Mouse (Mus musculus): ENCODE data around the gene Runx1. TPM values are rescaled to one million over a fixed set of nuclear protein-coding genes. Genes with fewer than 3 reads are reported as not detected.

Gene Runx1
- polyA plus RNA-seq, 1 experiment from 2014 or later = 0.30 TPM

DNA sequence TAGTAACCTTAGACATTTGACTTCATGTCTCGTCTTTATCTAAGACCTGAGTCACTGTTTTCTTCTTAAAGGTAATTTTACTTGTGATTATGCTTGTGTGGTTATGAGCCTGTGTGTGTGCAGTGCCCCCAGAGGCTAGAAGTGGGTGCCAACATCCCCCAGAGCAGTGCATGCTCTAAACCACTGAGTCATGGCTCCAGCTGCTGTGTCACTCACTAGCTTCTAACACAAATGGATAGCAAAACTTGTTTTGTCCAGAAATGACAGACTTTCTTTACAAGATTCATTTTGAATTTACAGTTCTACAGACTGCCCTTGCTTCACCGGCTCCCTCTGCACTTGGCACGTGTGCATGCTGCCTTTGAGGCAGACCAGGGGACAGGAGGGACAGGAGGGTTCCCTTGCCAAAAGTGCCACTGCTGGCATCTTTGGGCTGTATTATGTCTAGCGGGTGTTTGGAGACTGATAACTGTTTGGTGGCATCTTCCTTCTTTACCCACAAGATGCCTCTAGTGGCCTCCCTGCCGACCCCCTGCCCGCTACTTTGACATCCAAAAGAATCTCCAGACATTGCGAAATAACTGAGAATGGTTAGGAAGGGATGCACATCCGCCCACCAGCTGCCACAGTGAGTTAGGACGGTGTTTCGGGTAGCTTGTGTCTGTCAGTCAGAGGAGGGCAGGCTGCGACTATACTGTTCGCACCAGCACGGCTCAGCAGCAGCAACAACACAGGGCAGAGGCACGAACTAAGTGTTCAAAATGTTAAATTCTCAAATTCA lies 217.6 kb downstream of the Runx1 start:
- H3K4me3 ChIP-seq = no peak overlapping the region
- peak overlapping the region; percentile 41 for H3K4me2 ChIP-seq
- 0 out of 2 replicates have a peak, but pooled peaks have one; percentile 31 for ATAC-seq
- no peaks in the 10 kb centered on the region for H3K36me3 ChIP-seq (ENCODE audit: poor library complexity, severe bottlenecking)
- 20% methylated on average over 14 of the region's 14 CpGs for WGBS
- no peaks in the 10 kb centered on the region for H3K9me3 ChIP-seq (replicated peaks)
- H3K27me3 ChIP-seq = peaks cover 89% of the 10 kb centered on the region
- H3K4me1 ChIP-seq = peaks cover 46% of the 10 kb centered on the region
- H3K27ac ChIP-seq = 0 out of 2 replicates have a peak overlapping the region, but pooled peaks have one; percentile 3
- H3K9ac ChIP-seq = no peak overlapping the region

DNA sequence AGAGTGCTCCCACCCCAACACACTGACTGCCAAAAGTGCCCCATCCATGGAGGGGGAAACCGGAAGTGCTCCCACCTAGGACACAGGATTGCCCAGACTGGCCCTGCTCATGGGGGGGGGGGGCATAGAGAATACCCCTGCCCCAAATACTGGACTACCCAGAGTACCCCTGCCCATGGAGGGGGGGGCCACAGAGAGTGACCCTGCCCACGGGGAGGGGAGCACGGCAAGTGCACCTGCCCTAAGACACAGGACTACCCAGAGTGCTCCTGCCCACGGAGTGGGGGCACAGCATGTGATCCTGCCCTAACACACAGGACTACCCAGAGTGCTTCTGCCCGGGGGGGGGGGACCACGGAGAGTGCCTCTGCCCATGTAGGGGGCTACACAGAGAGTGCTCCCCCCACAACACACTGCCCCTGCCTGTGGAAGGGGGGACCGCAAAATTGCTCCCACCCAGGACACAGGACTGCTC lies 219.4 kb downstream of the Runx1 start:
- ATAC-seq = peak; percentile 17; the same call in 1 of the 2 replicates
- no peak overlapping the region for H3K27ac ChIP-seq
- H3K36me3 ChIP-seq (ENCODE audit: poor library complexity, severe bottlenecking) = no peaks in the 10 kb centered on the region
- peaks cover 46% of the 10 kb centered on the region for H3K4me1 ChIP-seq
- H3K9me3 ChIP-seq (replicated peaks) = no peaks in the 10 kb centered on the region
- WGBS = 84% methylated on average over 7 of the region's 7 CpGs
- no peak overlapping the region for H3K4me2 ChIP-seq
- no peak overlapping the region for H3K4me3 ChIP-seq
- H3K27me3 ChIP-seq = peaks cover 81% of the 10 kb centered on the region
- no peak overlapping the region for H3K9ac ChIP-seq

DNA sequence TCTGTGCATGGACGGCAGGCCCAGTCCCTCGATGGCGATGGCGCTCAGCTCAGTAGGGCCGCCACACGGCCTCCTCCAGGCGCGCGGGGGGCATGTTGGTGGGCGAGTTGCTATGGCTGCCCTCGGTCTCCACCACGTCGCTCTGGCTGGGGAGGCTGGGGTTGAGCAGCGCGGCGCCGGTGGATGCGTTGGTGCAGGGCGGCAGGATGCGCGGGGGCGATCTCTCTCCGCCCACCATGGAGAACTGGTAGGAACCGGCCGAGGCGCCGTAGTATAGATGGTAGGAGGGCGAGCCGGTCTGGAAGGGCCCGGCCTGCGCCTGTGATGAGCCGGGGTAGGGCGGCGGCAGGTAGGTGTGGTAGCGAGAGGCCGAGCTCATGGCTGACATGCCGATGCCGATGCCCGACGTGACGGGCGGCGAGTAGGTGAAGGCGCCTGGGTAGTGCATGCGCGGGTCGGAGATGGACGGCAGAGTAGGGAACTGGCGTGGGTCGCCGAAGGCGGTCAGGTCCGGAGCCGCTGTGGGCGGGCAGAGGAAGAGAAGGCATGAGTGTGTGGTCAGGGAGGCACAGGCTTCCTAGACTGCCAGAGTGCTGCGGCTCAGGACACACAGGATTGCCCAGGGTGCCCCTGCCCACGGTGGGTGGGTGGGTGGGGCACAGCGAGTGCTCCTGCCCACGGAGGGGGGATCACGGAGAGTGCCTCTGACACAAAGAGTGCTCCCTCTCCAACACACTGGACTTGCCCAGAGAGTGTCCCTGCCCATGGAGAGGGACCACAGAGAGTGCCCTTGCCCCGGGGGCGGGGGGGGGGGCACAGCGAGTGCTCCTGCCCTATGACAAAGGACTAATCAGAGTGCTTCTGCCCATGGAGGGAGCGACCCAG lies 220.1 kb downstream of the Runx1 start:
- peaks cover 81% of the 10 kb centered on the region for H3K27me3 ChIP-seq
- H3K36me3 ChIP-seq (ENCODE audit: poor library complexity, severe bottlenecking) = no peaks in the 10 kb centered on the region
- peak overlapping the region; percentile 66 for H3K4me2 ChIP-seq
- WGBS = 8% methylated on average over 63 of the region's 64 CpGs
- H3K4me3 ChIP-seq = peak overlapping the region; percentile 40
- ATAC-seq = peak; percentile 57
- peak overlapping the region; percentile 54 for H3K9ac ChIP-seq
- no peaks in the 10 kb centered on the region for H3K9me3 ChIP-seq (replicated peaks)
- peaks cover 43% of the 10 kb centered on the region for H3K4me1 ChIP-seq
- H3K27ac ChIP-seq = no peak overlapping the region

DNA sequence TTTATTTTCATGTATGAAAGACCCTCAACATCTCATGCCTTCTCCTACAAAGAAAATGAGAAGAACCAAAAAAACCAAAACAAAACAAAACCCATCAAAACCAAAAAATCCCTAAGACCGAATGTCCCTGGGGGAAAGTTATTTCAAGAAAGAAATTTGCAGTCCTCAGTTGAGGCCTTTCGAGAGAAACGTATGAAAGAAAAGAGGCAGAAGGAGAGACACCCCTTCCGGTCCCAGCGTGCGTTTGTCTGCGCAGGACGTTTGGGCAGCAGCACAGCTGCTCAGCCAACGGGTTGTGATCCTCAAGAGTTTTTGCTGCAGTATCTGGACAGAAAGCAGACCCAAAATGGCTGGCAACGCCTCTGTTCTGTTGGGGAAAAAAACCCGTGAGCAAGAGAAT lies 223.4 kb downstream of the Runx1 start:
- Histone ChIP-seq H3K9ac (no peak overlapping the region), H3K4me2 (no peak overlapping the region), H3K4me3 (no peak overlapping the region), H3K27me3 (peaks cover 65% of the 10 kb centered on the region), H3K27ac (no peak overlapping the region), H3K36me3 (ENCODE audit: poor library complexity, severe bottlenecking) (no peaks in the 10 kb centered on the region), H3K9me3 (replicated peaks) (no peaks in the 10 kb centered on the region), H3K4me1 (peaks cover 15% of the 10 kb centered on the region)
- no peak for ATAC-seq
- 80% methylated on average over 11 of the region's 11 CpGs for WGBS

DNA sequence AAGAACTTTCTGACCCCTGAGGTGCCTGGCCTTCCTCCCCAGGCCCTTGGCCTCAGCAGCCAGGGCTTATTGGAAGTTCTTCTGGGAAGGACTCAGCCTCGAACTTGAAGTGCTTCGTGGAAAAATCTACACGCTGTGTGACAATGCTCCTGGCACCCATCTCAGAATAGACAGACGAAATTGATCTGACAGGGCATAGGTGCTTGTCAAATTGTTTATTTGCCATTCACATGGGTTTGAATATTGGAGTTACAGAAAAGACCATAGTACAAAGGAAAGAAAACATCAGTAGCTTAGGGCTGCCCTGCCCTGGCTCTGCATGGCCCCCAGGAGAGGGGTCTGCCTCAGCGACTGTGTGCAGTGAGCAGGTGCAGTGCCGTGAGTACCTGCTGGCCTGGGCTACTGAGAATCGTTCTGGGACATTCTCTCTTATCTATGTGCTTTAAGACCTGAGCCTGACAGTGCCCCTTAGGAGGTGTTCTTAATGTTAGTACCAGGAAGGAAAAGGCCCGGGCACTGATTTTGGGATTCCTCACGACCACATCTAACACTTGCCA lies 224.6 kb downstream of the Runx1 start:
- no peak overlapping the region for H3K4me2 ChIP-seq
- no peak for ATAC-seq
- H3K4me1 ChIP-seq = peaks cover 10% of the 10 kb centered on the region
- no peak overlapping the region for H3K9ac ChIP-seq
- no peaks in the 10 kb centered on the region for H3K9me3 ChIP-seq (replicated peaks)
- no peak overlapping the region for H3K27ac ChIP-seq
- no peak overlapping the region for H3K4me3 ChIP-seq
- H3K36me3 ChIP-seq (ENCODE audit: poor library complexity, severe bottlenecking) = no peaks in the 10 kb centered on the region
- peaks cover 63% of the 10 kb centered on the region for H3K27me3 ChIP-seq
- WGBS = 85% methylated on average over 9 of the region's 9 CpGs

DNA sequence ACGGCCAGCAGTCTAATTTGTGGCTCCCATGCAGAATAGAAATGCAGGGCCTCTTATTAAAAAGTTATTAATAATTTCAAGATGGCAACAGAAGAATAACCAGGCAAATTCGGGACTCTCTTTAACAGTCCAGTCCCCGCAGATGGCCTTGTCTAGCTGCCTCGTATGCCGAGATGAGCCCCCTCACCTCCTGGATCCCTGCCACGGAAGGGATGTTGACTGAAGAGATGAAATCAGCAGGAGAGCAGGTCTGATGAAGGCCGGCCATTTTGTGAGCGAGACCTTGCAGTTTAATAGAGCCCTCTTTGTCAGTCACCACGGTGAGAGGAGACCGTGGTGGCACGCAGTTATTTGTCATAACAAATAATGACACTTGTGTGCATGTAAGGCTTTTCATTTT lies 226.5 kb downstream of the Runx1 start:
- no peak for ATAC-seq
- Histone ChIP-seq H3K4me2 (no peak overlapping the region), H3K9ac (no peak overlapping the region), H3K27ac (no peak overlapping the region), H3K4me3 (no peak overlapping the region), H3K4me1 (0 out of 2 replicates have a peak, but pooled peaks cover 3% of the 10 kb centered on the region), H3K9me3 (replicated peaks) (no peaks in the 10 kb centered on the region), H3K27me3 (peaks cover 47% of the 10 kb centered on the region), H3K36me3 (ENCODE audit: poor library complexity, severe bottlenecking) (no peaks in the 10 kb centered on the region)
- 58% methylated on average over 11 of the region's 11 CpGs for WGBS

DNA sequence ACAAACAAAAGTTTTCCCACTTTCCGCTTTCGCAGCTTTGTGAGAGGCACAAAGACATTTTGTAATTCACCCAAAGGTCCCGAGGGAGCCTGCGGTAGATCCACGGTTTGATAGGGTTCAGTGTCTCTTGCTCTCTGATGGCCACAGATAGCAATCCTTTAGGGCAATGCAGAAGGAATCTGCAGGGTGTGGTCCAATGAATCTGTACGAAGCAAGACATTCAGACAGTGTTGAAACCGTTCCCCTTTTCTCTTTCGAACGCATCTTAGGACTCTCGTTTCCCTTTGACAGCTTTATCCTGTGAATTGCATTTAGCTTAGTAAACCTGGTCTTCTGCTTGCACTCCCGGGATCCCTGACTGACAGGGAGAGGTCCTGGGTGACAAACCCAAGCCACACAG lies 228.3 kb downstream of the Runx1 start:
- WGBS = 64% methylated on average over 11 of the region's 11 CpGs
- H3K36me3 ChIP-seq (ENCODE audit: poor library complexity, severe bottlenecking) = no peaks in the 10 kb centered on the region
- peaks cover 30% of the 10 kb centered on the region for H3K27me3 ChIP-seq
- H3K4me2 ChIP-seq = no peak overlapping the region
- H3K9ac ChIP-seq = no peak overlapping the region
- H3K27ac ChIP-seq = no peak overlapping the region
- H3K4me1 ChIP-seq = 0 out of 2 replicates have a peak, but pooled peaks cover 3% of the 10 kb centered on the region
- H3K4me3 ChIP-seq = no peak overlapping the region
- H3K9me3 ChIP-seq (replicated peaks) = no peaks in the 10 kb centered on the region
- no peak for ATAC-seq

DNA sequence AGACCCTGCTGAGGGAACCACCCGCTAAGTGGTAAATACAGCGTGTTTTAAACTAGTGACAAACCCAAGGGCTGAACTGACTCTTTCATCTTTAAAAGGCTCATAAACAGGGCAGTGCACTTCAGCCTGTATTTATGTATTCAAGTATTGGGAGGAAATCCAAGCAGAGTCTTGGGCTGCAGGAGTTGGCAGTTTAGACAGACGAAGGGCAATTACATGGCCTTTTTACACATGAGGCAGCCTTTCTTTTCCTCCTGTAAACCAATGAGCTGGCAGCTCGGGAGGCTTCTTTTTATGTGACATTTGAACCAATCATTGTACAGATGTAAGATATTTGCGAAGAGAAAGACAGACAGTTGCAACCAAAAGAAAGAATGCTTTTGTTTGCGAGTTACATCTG lies 233.7 kb downstream of the Runx1 start:
- Histone ChIP-seq H3K4me3 (no peak overlapping the region), H3K4me1 (no peaks in the 10 kb centered on the region), H3K36me3 (ENCODE audit: poor library complexity, severe bottlenecking) (no peaks in the 10 kb centered on the region), H3K27me3 (0 out of 2 replicates have a peak, but pooled peaks cover 7% of the 10 kb centered on the region), H3K9ac (no peak overlapping the region), H3K27ac (no peak overlapping the region), H3K4me2 (no peak overlapping the region), H3K9me3 (replicated peaks) (no peaks in the 10 kb centered on the region)
- 61% methylated on average over 6 of the region's 6 CpGs for WGBS
- ATAC-seq = no peak

DNA sequence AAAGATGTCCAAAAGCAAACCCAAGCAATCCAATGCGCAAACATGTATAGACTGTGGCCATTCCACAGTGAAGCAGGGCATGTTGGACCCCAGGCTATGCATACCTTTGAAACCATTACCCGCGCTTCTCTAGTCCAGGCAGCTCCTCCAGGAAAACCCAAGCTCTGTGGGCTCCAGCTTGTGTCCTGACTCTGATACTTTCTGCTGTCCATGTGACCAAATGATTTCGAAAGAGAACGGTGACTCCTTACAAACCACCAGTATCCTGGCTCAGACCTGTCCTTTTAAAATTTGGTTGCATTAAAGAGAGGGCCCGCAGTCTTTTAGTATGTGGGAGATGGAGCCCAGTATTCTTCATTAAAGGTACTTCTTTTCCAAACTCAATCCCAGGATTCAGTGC lies 234.2 kb downstream of the Runx1 start:
- H3K9me3 ChIP-seq (replicated peaks) = no peaks in the 10 kb centered on the region
- no peak overlapping the region for H3K27ac ChIP-seq
- no peaks in the 10 kb centered on the region for H3K36me3 ChIP-seq (ENCODE audit: poor library complexity, severe bottlenecking)
- H3K4me2 ChIP-seq = no peak overlapping the region
- H3K4me3 ChIP-seq = no peak overlapping the region
- H3K4me1 ChIP-seq = no peaks in the 10 kb centered on the region
- WGBS = 96% methylated on average over 6 of the region's 6 CpGs
- H3K27me3 ChIP-seq = 0 out of 2 replicates have a peak, but pooled peaks cover 3% of the 10 kb centered on the region
- H3K9ac ChIP-seq = no peak overlapping the region
- ATAC-seq = no peak

DNA sequence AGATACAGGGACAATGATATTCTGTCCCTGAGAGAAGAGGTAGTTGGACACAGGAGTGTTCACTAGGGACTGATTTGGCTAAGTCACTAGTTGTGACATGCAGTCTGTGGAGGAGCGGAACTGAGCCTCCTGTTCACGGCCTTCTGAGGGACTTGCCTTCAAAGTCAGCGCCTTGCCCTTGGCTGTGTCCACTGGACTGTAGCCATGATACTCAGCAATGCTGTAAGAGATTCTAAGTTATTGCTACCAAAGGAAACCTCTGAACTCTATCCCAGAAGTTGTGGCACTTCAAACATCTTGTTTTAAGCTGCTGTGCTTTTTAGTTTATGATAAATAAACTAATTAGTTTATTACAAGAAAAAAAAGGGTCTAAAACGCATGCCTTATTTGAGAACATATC lies 238.1 kb downstream of the Runx1 start:
- no peak overlapping the region for H3K4me3 ChIP-seq
- no peak overlapping the region for H3K9ac ChIP-seq
- WGBS = 89% methylated on average over 4 of the region's 4 CpGs
- H3K27ac ChIP-seq = no peak overlapping the region
- H3K9me3 ChIP-seq (replicated peaks) = no peaks in the 10 kb centered on the region
- H3K4me1 ChIP-seq = no peaks in the 10 kb centered on the region
- H3K36me3 ChIP-seq (ENCODE audit: poor library complexity, severe bottlenecking) = no peaks in the 10 kb centered on the region
- no peak overlapping the region for H3K4me2 ChIP-seq
- no peaks in the 10 kb centered on the region for H3K27me3 ChIP-seq
- no peak for ATAC-seq

DNA sequence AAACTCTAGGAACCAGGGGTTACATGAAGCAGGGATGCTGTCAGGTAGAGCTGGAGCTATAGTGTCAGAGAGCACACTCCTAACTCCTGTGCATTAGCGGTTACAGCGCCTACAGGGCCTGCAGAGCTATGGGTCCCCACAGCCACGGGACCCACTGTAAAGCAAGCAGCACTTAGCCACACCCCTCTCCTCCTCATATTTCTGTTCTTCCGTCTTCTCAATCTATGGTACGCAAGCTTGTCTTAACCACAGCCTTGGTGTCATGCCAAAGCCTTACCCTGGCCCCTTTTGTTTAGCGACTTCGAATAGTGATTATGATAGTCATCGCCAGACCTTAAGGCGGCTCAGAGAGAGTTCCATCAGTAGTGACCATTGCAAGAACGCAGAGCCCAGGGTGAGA lies 244.2 kb downstream of the Runx1 start:
- Histone ChIP-seq H3K4me1 (no peaks in the 10 kb centered on the region), H3K4me3 (no peak overlapping the region), H3K4me2 (no peak overlapping the region), H3K9ac (no peak overlapping the region), H3K36me3 (ENCODE audit: poor library complexity, severe bottlenecking) (no peaks in the 10 kb centered on the region), H3K9me3 (replicated peaks) (no peaks in the 10 kb centered on the region), H3K27me3 (no peaks in the 10 kb centered on the region), H3K27ac (no peak overlapping the region)
- 85% methylated on average over 10 of the region's 10 CpGs for WGBS
- ATAC-seq = no peak

DNA sequence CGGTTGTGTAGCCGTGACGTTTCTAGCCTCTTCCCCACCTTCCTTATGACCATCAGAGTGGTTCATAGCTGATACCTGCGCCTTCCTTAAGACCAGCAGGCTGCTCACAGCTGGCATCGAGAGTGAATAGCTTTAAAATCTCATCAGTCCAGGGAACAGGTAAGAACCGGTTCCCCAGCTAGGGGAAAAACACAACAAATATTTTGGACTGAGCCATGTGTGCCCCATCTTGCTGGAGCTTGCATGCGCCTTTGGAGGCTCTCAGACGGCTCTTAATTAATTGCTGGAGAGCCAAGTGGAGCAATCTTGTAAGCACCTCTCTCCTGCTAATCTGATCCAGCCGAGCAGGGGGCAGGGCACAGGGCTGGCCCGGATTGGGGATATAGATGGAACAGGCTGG lies 245.0 kb downstream of the Runx1 start:
- H3K4me2 ChIP-seq = no peak overlapping the region
- no peak overlapping the region for H3K27ac ChIP-seq
- no peak overlapping the region for H3K4me3 ChIP-seq
- H3K4me1 ChIP-seq = no peaks in the 10 kb centered on the region
- H3K27me3 ChIP-seq = no peaks in the 10 kb centered on the region
- H3K9ac ChIP-seq = no peak overlapping the region
- ATAC-seq = no peak
- WGBS = 80% methylated on average over 10 of the region's 10 CpGs
- no peaks in the 10 kb centered on the region for H3K9me3 ChIP-seq (replicated peaks)
- H3K36me3 ChIP-seq (ENCODE audit: poor library complexity, severe bottlenecking) = no peaks in the 10 kb centered on the region
